8 mouse cellular contexts compared by ENCODE assay signal in genomic region chr2:152398691-152399090, GRCm38 (mm10). TPM values are rescaled to one million over a fixed set of nuclear protein-coding genes. Genes with fewer than 3 reads are reported as not detected.
DNase-seq lines count a peak whose midpoint lies in the region; ATAC-seq lines count a peak whose summit lies in the region.

No protein-coding gene starts in this region.

- intact Hi-C loops in left cerebral cortex, postnatal 14 days (cut with DNase I) = loop anchor here (1.0 kb wide), 1 partner anchor 16 kb away; no protein-coding TSS in a partner anchor

- DNase-seq in adrenal gland, adult 18-20 months (ENCODE audit: low spot score in 2 of 2) = peak; percentile 91
- peak; percentile 93 for DNase-seq in embryo, embryonic 10.5 days (ENCODE audit: low spot score)
- DNase-seq in gastrocnemius, postnatal 25 days = peak; percentile 91
- DNase-seq in left cerebral cortex, postnatal 14 days (ENCODE audit: low spot score in 2 of 2) = peak; percentile 90 to 95
- peak; percentile 89 for DNase-seq in right cerebral cortex, postnatal 14 days
- peak; percentile 90 for DNase-seq in urinary bladder, postnatal 25 days (ENCODE audit: low spot score)

- H3K9ac ChIP-seq in intestine, embryonic 15.5 days = peak overlapping the region; percentile 82

- H3K4me1 ChIP-seq in intestine, embryonic 15.5 days (replicated peaks) = peaks cover 30% of the 10 kb centered on the region

- peak overlapping the region; percentile 99 for H3K27ac ChIP-seq in intestine, embryonic 15.5 days

- H3K4me3 ChIP-seq in intestine, embryonic 15.5 days (replicated peaks) = peak overlapping the region; percentile 82

- peak overlapping the region; percentile 96 for H3K4me2 ChIP-seq in intestine, embryonic 15.5 days (replicated peaks)

- peak; percentile 86 for ATAC-seq in intestine, embryonic 15.5 days
- ATAC-seq in megakaryocyte-erythroid progenitor cell, adult 5-6 weeks (replicated peaks; ENCODE audit: low FRiP score, low TSS enrichment, poor library complexity, severe bottlenecking) = peak; percentile 73

- H3K27me3 ChIP-seq in intestine, embryonic 15.5 days (replicated peaks) = no peaks in the 10 kb centered on the region

- H3K36me3 ChIP-seq in intestine, embryonic 15.5 days = no peaks in the 10 kb centered on the region

- H3K9me3 ChIP-seq in intestine, embryonic 15.5 days = no peaks in the 10 kb centered on the region

- WGBS in intestine, embryonic 15.5 days = under 1% methylated on average over 38 of the region's 38 CpGs

RNA-seq across cellular contexts. Expression of gene Sox12, which starts 0.8 kb away (rescaled TPM):
- 1 to 10 TPM; 3.5 to 7.3 TPM for total RNA-seq in adrenal gland, adult 18-20 months (2021)
- total RNA-seq in gastrocnemius, postnatal 25 days (2021) = 1 to 10 TPM; 1.1 to 1.7 TPM
- 5.4 and 5.9 TPM in 2 replicates for polyA plus RNA-seq in intestine, embryonic 15.5 days (2015; fragmentation: Nextera tagmentation; extraction: Ambion mirVana)
- total RNA-seq in left cerebral cortex, postnatal 14 days (2021) = 10 to 100 TPM; 17.9 to 22.0 TPM
- total RNA-seq in megakaryocyte-erythroid progenitor cell, adult 5-6 weeks (2014; fragmentation: Nextera tagmentation) = 22.9 and 25.1 TPM in 2 replicates
- total RNA-seq in megakaryocyte-erythroid progenitor cell, adult 5-6 weeks (2017) = 2.4 and 7.7 TPM in 2 replicates

RNA-seq across cellular contexts. Expression of gene Zcchc3, which starts 16.1 kb away (rescaled TPM):
- 1 to 10 TPM; 6.8 to 7.8 TPM for total RNA-seq in adrenal gland, adult 18-20 months (2021)
- 1 to 10 TPM; 1.6 TPM for total RNA-seq in gastrocnemius, postnatal 25 days (2021)
- polyA plus RNA-seq in intestine, embryonic 15.5 days (2015; fragmentation: Nextera tagmentation; extraction: Ambion mirVana) = 34.4 and 40.8 TPM in 2 replicates
- 10 to 100 TPM in 1 of 2 experiments, 1 to 10 TPM in 1; 8.7 to 11.9 TPM for total RNA-seq in left cerebral cortex, postnatal 14 days (2021)
- 10.1 and 11.2 TPM in 2 replicates for total RNA-seq in megakaryocyte-erythroid progenitor cell, adult 5-6 weeks (2014; fragmentation: Nextera tagmentation)
- total RNA-seq in megakaryocyte-erythroid progenitor cell, adult 5-6 weeks (2017) = 6.6 and 7.8 TPM in 2 replicates

RNA-seq across cellular contexts. Expression of gene 6820408C15Rik, which starts 16.7 kb away (rescaled TPM):
- total RNA-seq in adrenal gland, adult 18-20 months (2021) = under 1 TPM; 0.36 to 0.74 TPM
- total RNA-seq in gastrocnemius, postnatal 25 days (2021) = not detected
- 0.42 and 0.49 TPM in 2 replicates for polyA plus RNA-seq in intestine, embryonic 15.5 days (2015; fragmentation: Nextera tagmentation; extraction: Ambion mirVana)
- 1 to 10 TPM; 3.1 to 3.3 TPM for total RNA-seq in left cerebral cortex, postnatal 14 days (2021)
- total RNA-seq in megakaryocyte-erythroid progenitor cell, adult 5-6 weeks (2014; fragmentation: Nextera tagmentation) = not detected in 2 replicates
- not detected in 2 replicates for total RNA-seq in megakaryocyte-erythroid progenitor cell, adult 5-6 weeks (2017)

RNA-seq across cellular contexts. Expression of gene Nrsn2, which starts 22.3 kb away (rescaled TPM):
- total RNA-seq in adrenal gland, adult 18-20 months (2021) = 1 to 10 TPM; 5.8 to 6.7 TPM
- not detected for total RNA-seq in gastrocnemius, postnatal 25 days (2021)
- polyA plus RNA-seq in intestine, embryonic 15.5 days (2015; fragmentation: Nextera tagmentation; extraction: Ambion mirVana) = 1.8 and 2.1 TPM in 2 replicates
- total RNA-seq in left cerebral cortex, postnatal 14 days (2021) = 10 to 100 TPM; 38.3 to 57.6 TPM
- total RNA-seq in megakaryocyte-erythroid progenitor cell, adult 5-6 weeks (2014; fragmentation: Nextera tagmentation) = not detected in 2 replicates
- total RNA-seq in megakaryocyte-erythroid progenitor cell, adult 5-6 weeks (2017) = not detected in 2 replicates

RNA-seq across cellular contexts. Expression of gene Trib3, which starts 54.9 kb away (rescaled TPM):
- total RNA-seq in adrenal gland, adult 18-20 months (2021) = 10 to 100 TPM in 1 of 2 experiments, 1 to 10 TPM in 1; 4.9 to 12.4 TPM
- total RNA-seq in gastrocnemius, postnatal 25 days (2021) = 1 to 10 TPM in 1 of 2 experiments, under 1 TPM in 1; 0.74 to 1.8 TPM
- 4.3 and 4.9 TPM in 2 replicates for polyA plus RNA-seq in intestine, embryonic 15.5 days (2015; fragmentation: Nextera tagmentation; extraction: Ambion mirVana)
- total RNA-seq in left cerebral cortex, postnatal 14 days (2021) = under 1 TPM; 0.34 to 0.99 TPM
- 1.0 TPM in 1 of 2 replicates, not detected in the other for total RNA-seq in megakaryocyte-erythroid progenitor cell, adult 5-6 weeks (2014; fragmentation: Nextera tagmentation)
- total RNA-seq in megakaryocyte-erythroid progenitor cell, adult 5-6 weeks (2017) = not detected in 2 replicates

Comparison
In these comparisons a context has a peak if more than half of its experiments do, and no peak if none do; other contexts are left out.
1. Peak in every context shown above with its lines: DNase-seq, ATAC-seq, H3K4me3 ChIP-seq and H3K27ac ChIP-seq.